Mouse (Mus musculus) G1E (cell line): Measurements from ENCODE around the gene Atp8b5.

Experiments
- CTCF ChIP-seq: IDR thresholded peaks from 2 replicates; pipeline ENCODE4 v1.5.1; 2012; ENCODE audit warnings: low read depth, low read length, inconsistent platforms, mixed read lengths
- GATA1 ChIP-seq: IDR thresholded peaks from 2 replicates; pipeline ENCODE4 v1.6.1; 2012; ENCODE audit warnings: borderline replicate concordance, low read length, inconsistent platforms, mixed read lengths
- GATA2 ChIP-seq: IDR thresholded peaks from 2 replicates; pipeline ENCODE4 v1.6.1; 2012; ENCODE audit warnings: low read depth, low read length, inconsistent platforms, borderline replicate concordance
- POLR2AphosphoS5 ChIP-seq: IDR thresholded peaks from 2 replicates; pipeline ENCODE4 v1.6.1; 2012; ENCODE audit warnings: low read depth, low read length, inconsistent platforms; ENCODE audit not compliant: insufficient replicate concordance
- TAL1 ChIP-seq: conservative IDR thresholded peaks from 2 replicates; pipeline ENCODE4 v1.6.1; 2012; ENCODE audit warnings: low read depth, low read length, inconsistent platforms, mixed read lengths

DNA sequence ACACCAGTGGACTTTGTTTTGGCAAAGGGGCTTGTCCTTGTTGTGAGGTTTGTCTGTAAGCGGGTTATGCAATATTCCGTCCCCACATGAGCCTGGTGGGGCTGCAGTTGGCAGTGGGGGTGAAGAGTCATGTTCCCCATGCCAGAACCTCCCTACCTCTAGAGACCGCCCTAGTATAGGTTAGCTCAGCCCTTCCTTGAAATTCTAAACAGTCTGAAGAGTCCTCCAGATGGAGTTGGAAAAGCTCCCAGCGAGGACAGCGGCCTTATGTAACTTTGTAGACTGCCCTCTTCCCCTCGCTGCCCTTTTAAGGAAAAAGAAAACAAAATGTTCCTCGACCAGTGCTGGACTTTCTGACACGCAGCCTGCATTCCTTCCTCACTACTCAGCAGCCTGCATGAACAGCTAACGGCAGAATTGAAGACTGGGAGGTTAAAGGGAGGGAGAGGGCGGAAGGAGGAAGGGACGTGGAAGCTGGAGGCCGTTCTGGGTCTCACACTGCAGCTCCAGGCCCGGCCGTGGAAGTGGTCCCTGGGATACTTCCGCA lies 127.5 kb downstream of the Atp8b5 start:
- TF ChIP-seq CTCF (no peak), GATA1 (no peak), TAL1 (no peak), GATA2 (no peak), POLR2AphosphoS5 (no peak)
